Mouse (Mus musculus): ENCODE results near the gene Dnali1. TPM values are rescaled to one million over a fixed set of nuclear protein-coding genes. Genes with fewer than 3 reads are reported as not detected.

Gene Dnali1
- polyA plus RNA-seq (2015; fragmentation: Nextera tagmentation; extraction: Ambion mirVana), result 1.2 and 1.4 TPM in 2 replicates

GRCm38 (mm10) chr4:125065517-125066307 is at the start of gene Dnali1:
TSS of gene Dnali1 (minus strand) at chr4:125065703.
- H3K36me3 ChIP-seq (ENCODE audit: control insufficient read depth, insufficient read depth, low read length), result peaks cover 11% of the 10 kb centered on the region
- H3K4me3 ChIP-seq (ENCODE audit: low read length), result peak within 1 kb of the TSS; percentile 94
- 2% methylated on average over 26 of the region's 26 CpGs for WGBS
- peak within 1 kb of the TSS; percentile 90 for H3K4me2 ChIP-seq (ENCODE audit: low read length)
- H3K27ac ChIP-seq (ENCODE audit: low read depth, low read length), result peak within 1 kb of the TSS; percentile 67
- H3K4me1 ChIP-seq (ENCODE audit: control insufficient read depth, insufficient read depth, low read depth, low read length), result peaks cover 14% of the 10 kb centered on the region
- H3K9me3 ChIP-seq (ENCODE audit: control insufficient read depth, low read length), result no peaks in the 10 kb centered on the region
- peak; percentile 40 for ATAC-seq
- no peaks in the 10 kb centered on the region for H3K27me3 ChIP-seq (replicated peaks; ENCODE audit: control insufficient read depth, insufficient read depth, low read length)
- peak within 1 kb of the TSS; percentile 89 for H3K9ac ChIP-seq (ENCODE audit: low read depth, low read length)

GRCm38 (mm10) chr4:125115081-125115480 is 49.6 kb upstream of the Dnali1 start:
- H3K9ac ChIP-seq (ENCODE audit: low read depth, low read length), result peak overlapping the region; percentile 39

GRCm38 (mm10) chr4:125114638-125115037 is 49.1 kb upstream of the Dnali1 start:
- H3K36me3 ChIP-seq (ENCODE audit: control insufficient read depth, insufficient read depth, low read length), result peaks cover 13% of the 10 kb centered on the region; the same call in 1 of the 2 replicates
- no peak overlapping the region for H3K4me2 ChIP-seq (ENCODE audit: low read length)
- no peak overlapping the region for H3K27ac ChIP-seq (ENCODE audit: low read depth, low read length)
- no peaks in the 10 kb centered on the region for H3K27me3 ChIP-seq (replicated peaks; ENCODE audit: control insufficient read depth, insufficient read depth, low read length)
- H3K4me1 ChIP-seq (ENCODE audit: control insufficient read depth, insufficient read depth, low read depth, low read length), result peaks cover 14% of the 10 kb centered on the region
- no peaks in the 10 kb centered on the region for H3K9me3 ChIP-seq (ENCODE audit: control insufficient read depth, low read length)
- H3K9ac ChIP-seq (ENCODE audit: low read depth, low read length), result peak overlapping the region; percentile 39
- peak; percentile 40 for ATAC-seq
- WGBS, result 9% methylated on average over 6 of the region's 6 CpGs
- H3K4me3 ChIP-seq (ENCODE audit: low read length), result no peak overlapping the region

More at GRCm38 (mm10) chr4:125115081-125115480, 49.6 kb upstream of the Dnali1 start:
- Histone ChIP-seq H3K27me3 (replicated peaks; ENCODE audit: control insufficient read depth, insufficient read depth, low read length) (no peaks in the 10 kb centered on the region), H3K36me3 (ENCODE audit: control insufficient read depth, insufficient read depth, low read length) (peaks cover 13% of the 10 kb centered on the region; the same call in 1 of the 2 replicates), H3K4me3 (ENCODE audit: low read length) (no peak overlapping the region), H3K27ac (ENCODE audit: low read depth, low read length) (no peak overlapping the region; the same call in 1 of the 2 replicates), H3K9me3 (ENCODE audit: control insufficient read depth, low read length) (no peaks in the 10 kb centered on the region), H3K4me1 (ENCODE audit: control insufficient read depth, insufficient read depth, low read depth, low read length) (peaks cover 14% of the 10 kb centered on the region), H3K4me2 (ENCODE audit: low read length) (no peak overlapping the region)
- WGBS, result 79% methylated on average over 4 of the region's 4 CpGs
- no peak; the same call in 1 of the 2 replicates for ATAC-seq

GRCm38 (mm10) chr4:125105354-125105753 is 39.9 kb upstream of the Dnali1 start:
- no peak overlapping the region for H3K4me2 ChIP-seq (ENCODE audit: low read length)
- no peak overlapping the region for H3K27ac ChIP-seq (ENCODE audit: low read depth, low read length)
- H3K4me3 ChIP-seq (ENCODE audit: low read length), result no peak overlapping the region
- H3K9ac ChIP-seq (ENCODE audit: low read depth, low read length), result no peak overlapping the region
- ATAC-seq, result no peak
- peaks cover 17% of the 10 kb centered on the region for H3K36me3 ChIP-seq (ENCODE audit: control insufficient read depth, insufficient read depth, low read length)
- 96% methylated on average over 9 of the region's 9 CpGs for WGBS
- no peaks in the 10 kb centered on the region for H3K4me1 ChIP-seq (ENCODE audit: control insufficient read depth, insufficient read depth, low read depth, low read length)
- no peaks in the 10 kb centered on the region for H3K27me3 ChIP-seq (replicated peaks; ENCODE audit: control insufficient read depth, insufficient read depth, low read length)
- no peaks in the 10 kb centered on the region for H3K9me3 ChIP-seq (ENCODE audit: control insufficient read depth, low read length)

GRCm38 (mm10) chr4:125101334-125101733 is 35.8 kb upstream of the Dnali1 start:
- no peak overlapping the region for H3K9ac ChIP-seq (ENCODE audit: low read depth, low read length)
- no peaks in the 10 kb centered on the region for H3K27me3 ChIP-seq (replicated peaks; ENCODE audit: control insufficient read depth, insufficient read depth, low read length)
- H3K9me3 ChIP-seq (ENCODE audit: control insufficient read depth, low read length), result no peaks in the 10 kb centered on the region
- H3K27ac ChIP-seq (ENCODE audit: low read depth, low read length), result no peak overlapping the region
- H3K36me3 ChIP-seq (ENCODE audit: control insufficient read depth, insufficient read depth, low read length), result peaks cover 14% of the 10 kb centered on the region
- no peak for ATAC-seq
- 69% methylated on average over 13 of the region's 13 CpGs for WGBS
- H3K4me3 ChIP-seq (ENCODE audit: low read length), result no peak overlapping the region
- no peaks in the 10 kb centered on the region for H3K4me1 ChIP-seq (ENCODE audit: control insufficient read depth, insufficient read depth, low read depth, low read length)
- H3K4me2 ChIP-seq (ENCODE audit: low read length), result no peak overlapping the region

- H3K4me2 ChIP-seq (ENCODE audit: low read length), result no peak overlapping the region
- ATAC-seq, result peak; percentile 72; the same call in 1 of the 2 replicates
These were observed 34.0 kb upstream of the Dnali1 start for GRCm38 (mm10) chr4:125099458-125099857.

GRCm38 (mm10) chr4:125097412-125097811 is 31.9 kb upstream of the Dnali1 start:
- Histone ChIP-seq H3K27ac (ENCODE audit: low read depth, low read length) (no peak overlapping the region), H3K4me2 (ENCODE audit: low read length) (no peak overlapping the region), H3K4me3 (ENCODE audit: low read length) (no peak overlapping the region), H3K9me3 (ENCODE audit: control insufficient read depth, low read length) (no peaks in the 10 kb centered on the region), H3K4me1 (ENCODE audit: control insufficient read depth, insufficient read depth, low read depth, low read length) (no peaks in the 10 kb centered on the region), H3K36me3 (ENCODE audit: control insufficient read depth, insufficient read depth, low read length) (peaks cover 6% of the 10 kb centered on the region), H3K27me3 (replicated peaks; ENCODE audit: control insufficient read depth, insufficient read depth, low read length) (no peaks in the 10 kb centered on the region), H3K9ac (ENCODE audit: low read depth, low read length) (no peak overlapping the region)
- WGBS, result 88% methylated on average over 4 of the region's 4 CpGs
- ATAC-seq, result no peak

More at GRCm38 (mm10) chr4:125099458-125099857, 34.0 kb upstream of the Dnali1 start:
- peaks cover 9% of the 10 kb centered on the region; the same call in 1 of the 2 replicates for H3K36me3 ChIP-seq (ENCODE audit: control insufficient read depth, insufficient read depth, low read length)
- no peaks in the 10 kb centered on the region for H3K9me3 ChIP-seq (ENCODE audit: control insufficient read depth, low read length)
- WGBS, result 12% methylated on average over 8 of the region's 8 CpGs
- no peak overlapping the region for H3K27ac ChIP-seq (ENCODE audit: low read depth, low read length)
- H3K27me3 ChIP-seq (replicated peaks; ENCODE audit: control insufficient read depth, insufficient read depth, low read length), result no peaks in the 10 kb centered on the region
- no peaks in the 10 kb centered on the region for H3K4me1 ChIP-seq (ENCODE audit: control insufficient read depth, insufficient read depth, low read depth, low read length)
- H3K9ac ChIP-seq (ENCODE audit: low read depth, low read length), result no peak overlapping the region
- H3K4me3 ChIP-seq (ENCODE audit: low read length), result no peak overlapping the region

- H3K36me3 ChIP-seq (ENCODE audit: control insufficient read depth, insufficient read depth, low read length), result peaks cover 10% of the 10 kb centered on the region
- H3K4me3 ChIP-seq (ENCODE audit: low read length), result no peak overlapping the region
- H3K4me1 ChIP-seq (ENCODE audit: control insufficient read depth, insufficient read depth, low read depth, low read length), result no peaks in the 10 kb centered on the region
- H3K27me3 ChIP-seq (replicated peaks; ENCODE audit: control insufficient read depth, insufficient read depth, low read length), result no peaks in the 10 kb centered on the region
- no peaks in the 10 kb centered on the region for H3K9me3 ChIP-seq (ENCODE audit: control insufficient read depth, low read length)
- no peak overlapping the region for H3K4me2 ChIP-seq (ENCODE audit: low read length)
- WGBS, result 89% methylated on average over 5 of the region's 5 CpGs
- ATAC-seq, result no peak
- no peak overlapping the region for H3K9ac ChIP-seq (ENCODE audit: low read depth, low read length)
- no peak overlapping the region for H3K27ac ChIP-seq (ENCODE audit: low read depth, low read length)
These were observed 30.6 kb upstream of the Dnali1 start for GRCm38 (mm10) chr4:125096066-125096465.

- H3K4me2 ChIP-seq (ENCODE audit: low read length), result no peak overlapping the region
- no peaks in the 10 kb centered on the region for H3K27me3 ChIP-seq (replicated peaks; ENCODE audit: control insufficient read depth, insufficient read depth, low read length)
- H3K4me1 ChIP-seq (ENCODE audit: control insufficient read depth, insufficient read depth, low read depth, low read length), result no peaks in the 10 kb centered on the region
- H3K9me3 ChIP-seq (ENCODE audit: control insufficient read depth, low read length), result no peaks in the 10 kb centered on the region
- ATAC-seq, result no peak
- H3K9ac ChIP-seq (ENCODE audit: low read depth, low read length), result no peak overlapping the region
- peaks cover 24% of the 10 kb centered on the region for H3K36me3 ChIP-seq (ENCODE audit: control insufficient read depth, insufficient read depth, low read length)
- no peak overlapping the region for H3K27ac ChIP-seq (ENCODE audit: low read depth, low read length)
- 94% methylated on average over 5 of the region's 5 CpGs for WGBS
- H3K4me3 ChIP-seq (ENCODE audit: low read length), result no peak overlapping the region
These were observed 27.5 kb upstream of the Dnali1 start for GRCm38 (mm10) chr4:125093031-125093430.

Measured in hindbrain, embryonic 16.5 days (tissue).